8 mouse cellular contexts compared by ENCODE assay signal in genomic region chr17:67779812-67780211, GRCm38 (mm10).
DNase-seq lines count a peak whose midpoint lies in the region; ATAC-seq lines count a peak whose summit lies in the region.
"Had no signal": no experiment of that assay in that cellular context is flagged by ENCODE, and none has a peak within 500 bp of the region (broad histone marks: within the 10 kb centered on the region; RNA-seq: fewer than 3 reads in every experiment).

No protein-coding gene starts in this region.

- no peak overlapping the region for H3K27ac ChIP-seq in forebrain, embryonic 14.5 days (ENCODE audit: low read depth, low read length)
- H3K27ac ChIP-seq in limb, embryonic 11.5 days (replicated peaks; ENCODE audit: low read depth, low read length) = no peak overlapping the region
- H3K27ac ChIP-seq: embryonic facial prominence, embryonic 13.5 days had no signal

- no peaks in the 10 kb centered on the region for H3K9me3 ChIP-seq in forebrain, embryonic 14.5 days (replicated peaks; ENCODE audit: control insufficient read depth, low read length)
- no peaks in the 10 kb centered on the region for H3K9me3 ChIP-seq in limb, embryonic 11.5 days (ENCODE audit: control insufficient read depth, low read length)
- H3K9me3 ChIP-seq: embryonic facial prominence, embryonic 13.5 days had no signal

- H3K4me2 ChIP-seq in forebrain, embryonic 14.5 days (ENCODE audit: low read length) = no peak overlapping the region
- no peak overlapping the region for H3K4me2 ChIP-seq in limb, embryonic 11.5 days (ENCODE audit: low read depth, severe bottlenecking)
- H3K4me2 ChIP-seq: embryonic facial prominence, embryonic 13.5 days had no signal

- DNase-seq in left cerebral cortex, postnatal 4 days = peak; percentile 41
- DNase-seq in left cerebral cortex, adult 9 months (ENCODE audit: low spot score in 2 of 2) = no peak
- peak; percentile 27 for DNase-seq in brain, adult 2 months (ENCODE audit: low read depth, low spot score)
- peak; percentile 43 for DNase-seq in forebrain, embryonic 14.5 days (ENCODE audit: low spot score)
- peak; percentile 71 for DNase-seq in limb, embryonic 11.5 days (ENCODE audit: low spot score)
- no peak for DNase-seq in B cell, adult 2 months

- WGBS in forebrain, embryonic 14.5 days = 63% methylated on average over 4 of the region's 4 CpGs
- WGBS in limb, embryonic 11.5 days = 65% methylated on average over 4 of the region's 4 CpGs

- no peaks in the 10 kb centered on the region for H3K27me3 ChIP-seq in forebrain, embryonic 14.5 days (replicated peaks; ENCODE audit: control insufficient read depth, insufficient read depth, low read length)
- no peaks in the 10 kb centered on the region for H3K27me3 ChIP-seq in limb, embryonic 11.5 days (ENCODE audit: control insufficient read depth, insufficient read depth, low read length)
- H3K27me3 ChIP-seq: embryonic facial prominence, embryonic 13.5 days had no signal

- H3K36me3 ChIP-seq in forebrain, embryonic 14.5 days (ENCODE audit: control insufficient read depth, insufficient read depth, low read length) = 0 out of 2 replicates have a peak, but pooled peaks cover 4% of the 10 kb centered on the region
- no peaks in the 10 kb centered on the region for H3K36me3 ChIP-seq in limb, embryonic 11.5 days (ENCODE audit: control insufficient read depth, insufficient read depth, low read length)
- H3K36me3 ChIP-seq: embryonic facial prominence, embryonic 13.5 days had no signal

- no peaks in the 10 kb centered on the region for H3K4me1 ChIP-seq in forebrain, embryonic 14.5 days (ENCODE audit: control insufficient read depth, insufficient read depth, low read length)
- no peaks in the 10 kb centered on the region for H3K4me1 ChIP-seq in limb, embryonic 11.5 days (ENCODE audit: control insufficient read depth, insufficient read depth, low read length)
- H3K4me1 ChIP-seq: embryonic facial prominence, embryonic 13.5 days had no signal

- no peak overlapping the region for H3K4me3 ChIP-seq in forebrain, embryonic 14.5 days (ENCODE audit: low read depth, low read length)
- H3K4me3 ChIP-seq in limb, embryonic 11.5 days (ENCODE audit: low read depth, low read length) = no peak overlapping the region
- H3K4me3 ChIP-seq: embryonic facial prominence, embryonic 13.5 days had no signal

- ATAC-seq in forebrain, embryonic 14.5 days = no peak
- no peak for ATAC-seq in limb, embryonic 11.5 days (ENCODE audit: insufficient number of reproducible peaks, low FRiP score, low TSS enrichment, low read depth)
- ATAC-seq in megakaryocyte, adult 5-6 weeks (ENCODE audit: poor library complexity, severe bottlenecking) = no peak

- intact Hi-C loops in left cerebral cortex, postnatal 4 days (cut with DNase I) = no loop called here

- no peak overlapping the region for H3K9ac ChIP-seq in forebrain, embryonic 14.5 days (ENCODE audit: low read length)
- H3K9ac ChIP-seq in limb, embryonic 11.5 days (ENCODE audit: low read length) = no peak overlapping the region
- H3K9ac ChIP-seq: embryonic facial prominence, embryonic 13.5 days had no signal

Comparison
In these comparisons a context has a peak if more than half of its experiments do, and no peak if none do; other contexts are left out.
1. DNase-seq: peak in left cerebral cortex, postnatal 4 days (single experiment), brain, adult 2 months (single experiment), forebrain, embryonic 14.5 days (single experiment) and limb, embryonic 11.5 days (single experiment); none in left cerebral cortex, adult 9 months (0 of 2) and B cell, adult 2 months (0 of 2).